9 mouse cellular contexts compared by ENCODE assay signal in the genomic region with DNA sequence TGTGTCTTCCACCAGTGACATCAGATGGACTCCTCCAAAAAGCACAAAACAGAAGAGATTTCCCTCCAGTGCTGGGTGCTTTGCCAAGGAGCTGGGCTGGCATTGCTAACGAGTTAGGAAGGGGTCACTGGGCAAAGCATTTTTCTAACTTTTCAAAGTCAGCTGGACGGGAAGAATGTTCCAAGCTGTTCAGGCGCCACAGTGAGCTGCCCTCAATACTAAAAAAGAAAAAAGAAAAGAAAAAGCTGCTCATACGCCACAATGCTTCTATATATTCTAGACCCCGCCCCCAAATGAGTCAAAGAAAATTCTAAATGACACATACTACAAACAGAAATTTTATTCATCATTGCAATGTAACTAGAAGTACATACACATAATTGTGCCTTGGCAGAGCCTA.
DNase-seq lines count a peak whose midpoint lies in the region; ATAC-seq and TF ChIP-seq lines count a peak whose summit lies in the region.
"Had no signal": no experiment of that assay in that cellular context is flagged by ENCODE, and none has a peak within 500 bp of the region (broad histone marks: within the 10 kb centered on the region; RNA-seq: fewer than 3 reads in every experiment).

No protein-coding gene starts in this region.

- no peaks in the 10 kb centered on the region for H3K9me3 ChIP-seq in embryonic facial prominence, embryonic 13.5 days
- no peaks in the 10 kb centered on the region for H3K9me3 ChIP-seq in embryonic facial prominence, embryonic 10.5 days
- no peaks in the 10 kb centered on the region for H3K9me3 ChIP-seq in limb, embryonic 14.5 days (ENCODE audit: control insufficient read depth, low read length)
- no peaks in the 10 kb centered on the region for H3K9me3 ChIP-seq in limb, embryonic 10.5 days (replicated peaks)
- no peaks in the 10 kb centered on the region for H3K9me3 ChIP-seq in forebrain, postnatal 0 days (ENCODE audit: low read length)
- no peaks in the 10 kb centered on the region for H3K9me3 ChIP-seq in midbrain, postnatal 0 days (ENCODE audit: low read length)

- H3K4me3 ChIP-seq in embryonic facial prominence, embryonic 13.5 days: no peak overlapping the region
- no peak overlapping the region for H3K4me3 ChIP-seq in embryonic facial prominence, embryonic 10.5 days
- no peak overlapping the region for H3K4me3 ChIP-seq in limb, embryonic 14.5 days (replicated peaks; ENCODE audit: low read length)
- H3K4me3 ChIP-seq in limb, embryonic 10.5 days: no peak overlapping the region
- no peak overlapping the region for H3K4me3 ChIP-seq in forebrain, postnatal 0 days (ENCODE audit: low read depth, low read length)
- H3K4me3 ChIP-seq in midbrain, postnatal 0 days (ENCODE audit: low read depth, low read length): no peak overlapping the region

- H3K9ac ChIP-seq in embryonic facial prominence, embryonic 13.5 days: no peak overlapping the region
- H3K9ac ChIP-seq in limb, embryonic 14.5 days (ENCODE audit: low read depth, low read length, severe bottlenecking): no peak overlapping the region
- H3K9ac ChIP-seq in forebrain, postnatal 0 days: no peak overlapping the region
- H3K9ac ChIP-seq in midbrain, postnatal 0 days (replicated peaks; ENCODE audit: low read length, poor library complexity, severe bottlenecking): no peak overlapping the region

- peaks cover 25% of the 10 kb centered on the region for H3K36me3 ChIP-seq in embryonic facial prominence, embryonic 13.5 days
- H3K36me3 ChIP-seq in embryonic facial prominence, embryonic 10.5 days (replicated peaks): peaks cover 53% of the 10 kb centered on the region
- H3K36me3 ChIP-seq in limb, embryonic 14.5 days (ENCODE audit: control insufficient read depth, insufficient read depth, low read length): peaks cover 17% of the 10 kb centered on the region
- H3K36me3 ChIP-seq in limb, embryonic 10.5 days: 0 out of 2 replicates have a peak, but pooled peaks cover 2% of the 10 kb centered on the region
- H3K36me3 ChIP-seq in forebrain, postnatal 0 days (ENCODE audit: insufficient read depth): no peaks in the 10 kb centered on the region; the same call in 1 of the 2 replicates
- no peaks in the 10 kb centered on the region for H3K36me3 ChIP-seq in midbrain, postnatal 0 days (ENCODE audit: insufficient read depth, low read length)

- H3K4me2 ChIP-seq in embryonic facial prominence, embryonic 13.5 days: no peak overlapping the region; the same call in 1 of the 2 replicates
- H3K4me2 ChIP-seq in limb, embryonic 14.5 days (replicated peaks; ENCODE audit: low read depth, low read length, severe bottlenecking): no peak overlapping the region
- peak overlapping the region; percentile 25; the same call in 1 of the 2 replicates for H3K4me2 ChIP-seq in forebrain, postnatal 0 days (ENCODE audit: low read depth)
- no peak overlapping the region for H3K4me2 ChIP-seq in midbrain, postnatal 0 days (ENCODE audit: low read depth, low read length, poor library complexity, severe bottlenecking)

- 72% methylated on average over 5 of the region's 5 CpGs for WGBS in embryonic facial prominence, embryonic 13.5 days
- 89% methylated on average over 5 of the region's 5 CpGs for WGBS in embryonic facial prominence, embryonic 10.5 days
- 83% methylated on average over 5 of the region's 5 CpGs for WGBS in limb, embryonic 14.5 days
- 92% methylated on average over 5 of the region's 5 CpGs for WGBS in limb, embryonic 10.5 days
- WGBS in forebrain, postnatal 0 days: 36% methylated on average over 5 of the region's 5 CpGs
- WGBS in midbrain, postnatal 0 days: 78% methylated on average over 5 of the region's 5 CpGs

- TF ChIP-seq CTCF in forebrain, postnatal 0 days (IDR thresholded peaks at IDR 0.05; ENCODE audit: low read depth): no peak
- no peak for TF ChIP-seq CTCF in midbrain, postnatal 0 days (IDR thresholded peaks at IDR 0.05)

- H3K27ac ChIP-seq in embryonic facial prominence, embryonic 13.5 days: peak overlapping the region; percentile 72
- no peak overlapping the region for H3K27ac ChIP-seq in embryonic facial prominence, embryonic 10.5 days (replicated peaks)
- peak overlapping the region; percentile 65; the same call in 1 of the 2 replicates for H3K27ac ChIP-seq in limb, embryonic 14.5 days (replicated peaks; ENCODE audit: low read depth, low read length)
- H3K27ac ChIP-seq in limb, embryonic 10.5 days: no peak overlapping the region
- peak overlapping the region; percentile 72; the same call in 1 of the 2 replicates for H3K27ac ChIP-seq in forebrain, postnatal 0 days (ENCODE audit: low read depth, low read length)
- no peak overlapping the region for H3K27ac ChIP-seq in midbrain, postnatal 0 days (ENCODE audit: low read depth, low read length)

- peaks cover 43% of the 10 kb centered on the region for H3K4me1 ChIP-seq in embryonic facial prominence, embryonic 13.5 days
- H3K4me1 ChIP-seq in embryonic facial prominence, embryonic 10.5 days: peaks cover 37% of the 10 kb centered on the region
- H3K4me1 ChIP-seq in limb, embryonic 14.5 days (ENCODE audit: control insufficient read depth, insufficient read depth, low read length): 0 out of 2 replicates have a peak, but pooled peaks cover 3% of the 10 kb centered on the region
- H3K4me1 ChIP-seq in limb, embryonic 10.5 days: peaks cover 11% of the 10 kb centered on the region
- 0 out of 2 replicates have a peak, but pooled peaks cover 10% of the 10 kb centered on the region for H3K4me1 ChIP-seq in forebrain, postnatal 0 days (ENCODE audit: insufficient read depth)
- no peaks in the 10 kb centered on the region for H3K4me1 ChIP-seq in midbrain, postnatal 0 days (ENCODE audit: insufficient read depth, low read length)

- no peak for DNase-seq in embryonic facial prominence, embryonic 10.5 days (ENCODE audit: low spot score)
- DNase-seq in limb, embryonic 14.5 days (ENCODE audit: low spot score): no peak
- DNase-seq in limb, embryonic 10.5 days (ENCODE audit: low spot score): no peak
- DNase-seq in forebrain, postnatal 0 days: no peak
- peak; percentile 75 for DNase-seq in midbrain, postnatal 0 days (ENCODE audit: low spot score)
- no peak for DNase-seq in testis, postnatal 14 days (ENCODE audit: low spot score)
- DNase-seq in left cerebral cortex, adult 18-20 months (ENCODE audit: low spot score in 2 of 2): no peak

- no peak for ATAC-seq in embryonic facial prominence, embryonic 13.5 days (ENCODE audit: insufficient number of reproducible peaks, insufficient read depth, low FRiP score, low TSS enrichment, low read depth)
- no peak for ATAC-seq in limb, embryonic 14.5 days (ENCODE audit: low FRiP score, low read depth)
- ATAC-seq in forebrain, postnatal 0 days: peak; percentile 27
- ATAC-seq in midbrain, postnatal 0 days (ENCODE audit: low FRiP score): peak; percentile 47; the same call in 1 of the 2 replicates

- TF ChIP-seq POLR2A in limb, embryonic 14.5 days (IDR thresholded peaks at IDR 0.05; ENCODE audit: borderline replicate concordance, extremely low read depth, insufficient read depth, insufficient read length): no peak

- no peaks in the 10 kb centered on the region for H3K27me3 ChIP-seq in embryonic facial prominence, embryonic 13.5 days
- no peaks in the 10 kb centered on the region for H3K27me3 ChIP-seq in embryonic facial prominence, embryonic 10.5 days (replicated peaks; ENCODE audit: low read depth, poor library complexity, severe bottlenecking)
- no peaks in the 10 kb centered on the region for H3K27me3 ChIP-seq in limb, embryonic 14.5 days (ENCODE audit: control insufficient read depth, insufficient read depth, low read length)
- H3K27me3 ChIP-seq in limb, embryonic 10.5 days (ENCODE audit: low read depth, poor library complexity, severe bottlenecking): no peaks in the 10 kb centered on the region
- H3K27me3 ChIP-seq in forebrain, postnatal 0 days (ENCODE audit: insufficient read depth, low read length): no peaks in the 10 kb centered on the region
- H3K27me3 ChIP-seq in midbrain, postnatal 0 days (ENCODE audit: insufficient read depth, low read length): no peaks in the 10 kb centered on the region
- H3K27me3 ChIP-seq: CH12.LX had no signal

Comparison
In these comparisons a context has a peak if more than half of its experiments do, and no peak if none do; other contexts are left out.
1. H3K27ac ChIP-seq: peak in embryonic facial prominence, embryonic 13.5 days (single experiment), limb, embryonic 14.5 days (single experiment) and forebrain, postnatal 0 days (single experiment); none in embryonic facial prominence, embryonic 10.5 days (single experiment), limb, embryonic 10.5 days (single experiment) and midbrain, postnatal 0 days (single experiment).
2. ATAC-seq: peak in forebrain, postnatal 0 days (single experiment) and midbrain, postnatal 0 days (single experiment); none in embryonic facial prominence, embryonic 13.5 days (single experiment) and limb, embryonic 14.5 days (single experiment).